Mouse (Mus musculus) urinary bladder, postnatal 10 days (tissue): ENCODE results near the gene Gse1.

Source experiments
- DNase-seq: peaks from one replicate; pipeline ENCODE4 v3.0.0; 2022; ENCODE audit warnings: low spot score

The Gse1 gene

DNA sequence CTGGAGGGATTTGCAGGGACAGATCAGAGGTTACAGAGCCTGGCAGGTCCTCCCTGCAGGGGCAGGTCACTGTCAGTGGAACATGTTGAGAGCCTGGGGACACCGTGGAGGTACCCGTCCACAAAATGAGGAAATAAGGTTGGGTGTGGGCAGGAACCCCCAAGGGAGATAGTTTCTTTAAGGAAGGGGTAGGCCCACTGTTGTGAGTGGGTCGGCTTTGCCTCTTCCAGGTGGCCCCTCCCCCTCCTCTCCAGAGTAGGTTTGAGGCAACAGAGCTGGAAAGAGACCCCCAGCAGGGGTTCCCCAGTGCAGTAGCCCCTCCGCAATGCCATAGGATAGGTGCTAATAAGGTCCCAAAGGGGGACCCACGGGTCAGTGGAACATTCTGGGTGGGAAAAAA is 274.2 kb downstream of the Gse1 start:
- DNase-seq = no peak

- no peak for DNase-seq
These were observed 276.2 kb downstream of the Gse1 start for GRCm38 (mm10) chr8:120504251-120505081.

- DNase-seq = no peak
These were observed 276.8 kb downstream of the Gse1 start for GRCm38 (mm10) chr8:120505082-120505511.

GRCm38 (mm10) chr8:120505619-120506310 is 277.5 kb downstream of the Gse1 start:
- no peak for DNase-seq

DNA sequence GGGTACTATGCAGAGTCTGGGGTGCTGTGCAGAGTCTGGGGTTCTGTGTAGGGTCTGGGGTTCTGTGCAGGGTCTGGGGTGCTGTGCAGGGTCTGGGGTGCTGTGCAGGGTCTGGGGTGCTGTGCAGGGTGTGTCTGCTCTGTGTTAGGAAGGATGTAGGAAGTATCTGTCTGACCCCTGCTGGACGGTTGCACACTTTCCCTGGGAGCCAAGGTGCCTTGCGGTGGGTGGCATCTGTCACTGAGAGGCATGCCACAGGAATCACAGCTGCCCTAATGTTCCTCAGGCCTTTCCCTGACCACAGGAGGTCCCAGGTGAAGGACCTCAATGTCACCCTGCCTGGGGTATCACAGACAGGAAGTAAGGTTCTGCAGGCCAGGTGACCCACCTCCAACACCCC is 278.3 kb downstream of the Gse1 start:
- no peak for DNase-seq

GRCm38 (mm10) chr8:120507290-120507689 is 279.0 kb downstream of the Gse1 start:
- DNase-seq = no peak

DNA sequence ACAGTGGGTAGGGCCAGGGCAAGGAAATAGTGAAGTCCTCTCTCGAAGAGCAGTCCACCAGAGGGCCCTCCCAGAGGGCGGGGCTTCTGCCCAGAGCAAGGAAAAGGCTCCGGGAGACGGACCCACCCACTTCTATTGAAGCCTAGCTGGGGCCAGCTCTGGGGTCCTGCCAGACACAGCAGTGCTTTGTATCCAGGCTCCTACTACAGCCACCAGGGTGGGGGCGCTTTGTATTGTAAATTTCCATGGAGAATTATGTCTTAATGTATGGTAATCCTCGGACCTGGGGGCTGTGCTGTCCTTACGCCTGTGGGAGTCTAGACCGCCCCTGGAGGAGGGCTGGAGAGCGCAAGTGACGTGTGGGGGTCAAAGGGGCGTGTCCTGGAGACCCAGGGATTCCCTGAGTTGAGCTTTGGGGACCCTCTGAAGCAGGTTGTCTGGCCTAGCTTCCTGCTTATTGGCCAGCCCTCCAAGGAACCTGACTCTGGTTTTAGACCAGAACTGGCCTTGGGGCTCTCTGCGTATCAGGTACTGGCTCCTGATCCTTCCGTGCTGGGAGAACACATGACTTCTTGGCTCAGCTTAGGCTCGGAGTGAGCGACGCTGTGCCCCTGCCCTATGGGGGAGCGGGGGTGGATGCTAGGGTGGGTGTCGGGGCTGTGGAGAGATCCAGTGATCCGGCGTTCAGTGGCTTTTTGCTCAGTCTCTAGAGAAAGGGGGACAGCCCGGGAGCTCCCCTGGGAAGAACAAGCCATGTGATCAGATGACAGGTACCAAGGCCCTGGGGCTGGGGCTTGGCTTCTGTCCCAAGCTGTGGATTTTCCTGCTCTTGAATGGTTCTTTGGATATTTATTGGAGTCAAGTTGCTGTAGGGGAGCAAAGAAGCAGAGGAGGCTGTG is 281.1 kb downstream of the Gse1 start:
- no peak for DNase-seq

DNA sequence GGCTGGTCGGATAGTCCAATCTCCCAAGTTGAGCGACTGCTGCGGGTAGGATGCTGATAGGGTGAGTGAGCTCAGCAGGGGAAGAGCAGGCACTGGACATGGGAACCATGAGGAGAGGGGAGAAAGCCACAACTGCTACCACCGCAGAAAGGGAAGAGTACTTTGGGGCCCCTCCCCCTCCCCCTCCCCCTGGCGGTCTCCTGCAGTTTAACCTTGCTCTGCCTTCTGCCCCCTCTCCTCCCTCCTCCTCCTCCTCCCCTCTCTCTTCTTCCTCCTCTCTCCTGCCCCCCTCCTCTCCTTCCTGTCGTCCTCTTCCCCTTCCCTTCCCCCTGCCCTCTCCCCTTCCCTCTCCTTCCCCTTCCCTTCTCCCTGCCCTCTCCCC is 281.8 kb downstream of the Gse1 start:
- no peak for DNase-seq

- DNase-seq = no peak
These were observed 282.7 kb downstream of the Gse1 start for GRCm38 (mm10) chr8:120510863-120511457.

DNA sequence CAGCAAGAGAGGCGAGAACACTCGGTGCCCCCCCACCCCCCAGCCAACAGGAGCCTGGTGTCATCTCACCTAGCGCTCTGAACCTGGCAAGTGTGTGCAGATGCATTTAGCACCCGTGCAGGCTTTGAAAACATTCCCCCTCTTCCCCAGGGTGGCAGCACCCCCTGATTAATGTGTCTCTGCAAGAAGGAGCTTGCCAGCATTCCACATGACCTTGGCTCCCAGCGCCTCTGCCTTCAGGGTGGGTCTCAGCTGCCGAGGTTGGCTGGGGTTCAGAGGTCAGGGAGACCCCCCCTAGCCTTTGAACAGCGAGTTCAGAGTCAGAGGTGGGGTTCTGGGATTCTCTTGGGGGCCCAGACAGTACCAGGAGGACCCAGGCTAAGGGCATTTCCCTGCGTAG is 283.5 kb downstream of the Gse1 start:
- DNase-seq = no peak

GRCm38 (mm10) chr8:120512326-120512725 is 284.1 kb downstream of the Gse1 start:
- DNase-seq = no peak

GRCm38 (mm10) chr8:120513145-120513544 is 284.9 kb downstream of the Gse1 start:
- no peak for DNase-seq

GRCm38 (mm10) chr8:120513638-120514461 is 285.6 kb downstream of the Gse1 start:
- no peak for DNase-seq

- no peak for DNase-seq
These were observed 287.0 kb downstream of the Gse1 start for GRCm38 (mm10) chr8:120515214-120515613.

DNA sequence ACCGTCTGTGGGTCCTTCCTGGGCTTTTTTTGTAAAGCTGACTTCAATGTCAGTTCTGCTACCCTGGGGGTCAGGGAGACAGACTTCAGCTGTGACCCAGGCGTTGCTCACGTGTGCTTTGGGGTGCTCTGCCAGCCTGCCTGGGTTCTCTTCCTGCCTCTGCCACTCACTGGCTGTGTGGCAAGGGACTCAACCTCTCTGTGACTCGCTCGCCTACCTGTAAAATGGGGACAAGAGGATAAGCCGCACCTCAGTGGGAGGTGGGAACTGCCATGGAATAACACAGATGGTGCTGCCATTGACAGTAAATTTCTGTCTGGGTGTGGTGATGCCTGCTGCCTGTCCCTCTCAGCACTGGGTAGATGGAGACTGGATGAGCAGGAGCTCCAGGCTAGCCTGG is 287.4 kb downstream of the Gse1 start:
- no peak for DNase-seq

GRCm38 (mm10) chr8:120516182-120516755 is 288.0 kb downstream of the Gse1 start:
- DNase-seq = no peak

DNA sequence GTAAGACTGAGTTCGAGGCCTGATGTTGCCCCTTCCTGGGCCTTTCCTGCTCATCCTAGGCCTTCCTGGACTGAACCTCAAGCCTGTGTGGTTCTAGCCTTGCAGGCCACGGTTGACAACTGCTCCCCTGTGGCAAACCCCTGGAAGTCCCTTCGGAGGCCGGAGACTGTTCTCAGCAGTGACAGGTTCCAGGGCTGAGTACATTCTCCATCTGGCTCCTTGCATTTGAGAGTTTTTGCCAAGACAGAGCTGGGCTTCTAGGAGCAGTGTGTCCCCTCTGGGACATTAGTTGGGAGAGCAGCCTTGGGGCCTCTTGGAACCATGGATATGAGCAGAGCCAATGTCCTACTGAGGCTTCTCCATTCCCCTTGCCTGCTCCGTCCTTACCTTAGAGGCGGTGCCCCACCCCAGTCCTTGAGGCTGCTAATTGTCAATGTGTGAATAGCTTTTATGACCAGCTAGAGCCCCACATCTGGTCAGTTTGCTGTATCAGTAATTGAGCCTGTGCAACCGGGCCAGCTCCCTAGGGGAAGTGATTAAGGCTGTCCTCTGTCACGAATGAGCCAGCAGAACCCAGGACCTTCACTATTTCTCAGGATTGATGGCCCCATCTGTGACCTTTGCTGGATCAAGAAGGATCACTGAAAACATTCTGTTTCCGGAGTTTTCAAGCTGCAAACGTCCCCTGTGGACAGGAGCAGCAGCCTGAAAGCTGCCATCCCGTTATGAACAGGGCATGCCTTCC is 289.6 kb downstream of the Gse1 start:
- DNase-seq = no peak

DNA sequence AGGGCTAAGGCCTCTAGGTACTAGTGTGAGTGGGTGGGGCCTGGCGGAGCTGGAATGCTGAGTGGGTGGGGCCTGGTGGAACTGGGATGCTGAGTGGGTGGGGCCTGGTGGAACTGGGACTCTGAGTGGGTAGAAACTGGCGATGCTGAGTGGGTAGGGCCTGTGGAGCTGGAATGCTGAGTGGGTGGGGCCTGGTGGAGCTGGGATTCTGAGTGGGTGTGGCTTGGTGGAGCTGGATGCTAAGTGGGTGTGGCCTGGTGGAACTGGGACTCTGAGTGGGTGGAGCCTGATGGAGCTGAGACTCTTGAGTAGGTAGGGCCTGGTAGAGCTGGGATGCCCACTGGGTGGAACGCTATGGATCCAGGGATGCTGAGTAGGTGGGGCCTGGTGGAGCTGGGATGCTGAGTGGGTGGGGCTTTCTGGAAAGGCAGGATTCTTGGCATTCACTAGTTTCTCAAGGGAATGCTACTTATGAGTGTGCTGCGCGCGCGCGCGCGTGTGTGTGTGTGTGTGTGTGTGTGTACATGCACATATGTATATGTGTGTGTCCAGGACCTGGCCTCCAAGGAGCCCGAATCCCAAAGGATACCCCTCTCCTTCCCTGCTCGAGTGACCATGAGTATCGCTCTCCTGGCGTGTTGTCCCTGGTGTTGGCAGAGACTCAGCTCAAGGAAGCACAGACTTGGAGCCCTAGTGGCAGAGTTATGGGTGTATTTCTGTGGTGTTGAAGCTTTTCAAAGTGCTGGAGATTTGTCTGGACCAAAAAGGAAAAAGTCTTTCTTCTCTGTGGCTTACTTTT is 290.7 kb downstream of the Gse1 start:
- no peak for DNase-seq

DNA sequence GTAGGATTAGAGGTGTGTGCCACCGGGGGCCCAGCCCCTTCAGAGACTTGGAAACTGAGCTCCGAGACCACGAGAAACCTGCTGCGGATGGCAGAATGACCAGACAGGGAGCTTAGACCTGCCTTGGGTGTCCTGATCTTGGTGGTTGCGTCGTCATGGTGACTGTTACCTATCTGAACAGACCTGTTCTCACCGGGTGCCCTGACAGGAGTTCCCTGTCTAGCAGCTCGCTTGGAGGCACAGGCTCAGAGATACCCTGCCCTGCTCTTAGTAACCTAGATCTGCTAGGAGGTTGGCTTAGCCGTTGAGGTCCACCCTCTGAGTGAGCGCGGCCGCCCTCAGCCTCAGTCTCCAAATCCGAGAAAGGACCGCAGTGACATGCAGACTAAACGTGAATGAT is 292.0 kb downstream of the Gse1 start:
- DNase-seq = no peak
